Mouse (Mus musculus) liver, embryonic 12.5 days (tissue): ENCODE results near the gene Nav3. TPM values are rescaled to one million over a fixed set of nuclear protein-coding genes. Genes with fewer than 3 reads are reported as not detected.

ENCODE experiments used
- ATAC-seq: fragments of 200-750 bp; cut with Nextera tagmentation; 2 replicates; pipeline ENCODE4 v1.8.0; 2017; ENCODE audit warnings: moderate number of reproducible peaks, mild to moderate bottlenecking, moderate library complexity
- H3K27ac ChIP-seq: fragments of 300-500 bp; sonication (generic); 2 replicates; pipeline ENCODE4 v1.5.1; 2016; ENCODE audit warnings: mild to moderate bottlenecking
- H3K27me3 ChIP-seq: fragments of 300-500 bp; sonication (generic); replicated peaks from 2 replicates; pipeline ENCODE4 v1.6.1; 2016; ENCODE audit warnings: mild to moderate bottlenecking, moderate library complexity
- H3K36me3 ChIP-seq: fragments of 300-500 bp; sonication (generic); 2 replicates; pipeline ENCODE4 v1.6.1; 2016; ENCODE audit warnings: mild to moderate bottlenecking, moderate library complexity
- H3K4me1 ChIP-seq: fragments of 300-500 bp; sonication (generic); 2 replicates; pipeline ENCODE4 v1.6.1; 2016
- H3K4me2 ChIP-seq: fragments of 300-500 bp; sonication (generic); 2 replicates; pipeline ENCODE4 v1.6.1; 2016; ENCODE audit warnings: mild to moderate bottlenecking, moderate library complexity
- H3K4me3 ChIP-seq: fragments of 300-500 bp; sonication (generic); 2 replicates; pipeline ENCODE4 v1.5.1; 2016; ENCODE audit warnings: mild to moderate bottlenecking, moderate library complexity
- H3K9ac ChIP-seq: fragments of 300-500 bp; sonication (generic); 2 replicates; pipeline ENCODE4 v1.6.1; 2016; ENCODE audit warnings: mild to moderate bottlenecking, moderate library complexity
- H3K9me3 ChIP-seq: fragments of 300-500 bp; sonication (generic); replicated peaks from 2 replicates; pipeline ENCODE4 v1.6.1; 2016; ENCODE audit warnings: mild to moderate bottlenecking, moderate library complexity
- WGBS: fragments of 180-500 bp; shearing (Covaris S2); methylation state at CpG from one replicate; pipeline ENCODE4 v1.1.7; 2016; ENCODE audit not compliant: insufficient replicate concordance; 5-methylcytosine and 5-hydroxymethylcytosine counted together
- polyA plus RNA-seq: library from polyadenylated mRNA; unstranded; fragments of >200 nt; fragmentation: Nextera tagmentation; extraction: Ambion mirVana; gene quantifications from 2 replicates; pipeline ENCODE4 v1.2.1, GENCODE M21; 2016

Gene Nav3
- polyA plus RNA-seq, 1 experiment from 2014 or later, result 0.13 TPM

- Histone ChIP-seq H3K9ac (no peak overlapping the region), H3K36me3 (no peaks in the 10 kb centered on the region), H3K4me3 (no peak overlapping the region), H3K4me1 (no peaks in the 10 kb centered on the region), H3K27ac (no peak overlapping the region), H3K9me3 (no peaks in the 10 kb centered on the region), H3K4me2 (no peak overlapping the region), H3K27me3 (no peaks in the 10 kb centered on the region)
- ATAC-seq, result no peak
- 71% methylated on average over 4 of the region's 4 CpGs for WGBS
These were observed 579.9 kb downstream of the Nav3 start for GRCm38 (mm10) chr10:109876107-109876506.

GRCm38 (mm10) chr10:109875312-109875830 lies 580.6 kb downstream of the Nav3 start:
- H3K27me3 ChIP-seq, result no peaks in the 10 kb centered on the region
- no peak overlapping the region for H3K4me2 ChIP-seq
- no peaks in the 10 kb centered on the region for H3K9me3 ChIP-seq
- no peaks in the 10 kb centered on the region for H3K36me3 ChIP-seq
- no peak for ATAC-seq
- H3K4me3 ChIP-seq, result no peak overlapping the region
- no peak overlapping the region for H3K9ac ChIP-seq
- H3K4me1 ChIP-seq, result no peaks in the 10 kb centered on the region
- H3K27ac ChIP-seq, result no peak overlapping the region

- WGBS, result 51% methylated on average over 5 of the region's 5 CpGs
- H3K27ac ChIP-seq, result no peak overlapping the region
- ATAC-seq, result no peak
These were observed 581.2 kb downstream of the Nav3 start for GRCm38 (mm10) chr10:109874652-109875311.

GRCm38 (mm10) chr10:109866063-109866462 lies 589.9 kb downstream of the Nav3 start:
- no peak overlapping the region for H3K9ac ChIP-seq
- H3K4me2 ChIP-seq, result no peak overlapping the region
- ATAC-seq, result no peak
- H3K27ac ChIP-seq, result no peak overlapping the region
- H3K36me3 ChIP-seq, result no peaks in the 10 kb centered on the region
- H3K27me3 ChIP-seq, result no peaks in the 10 kb centered on the region
- H3K4me3 ChIP-seq, result no peak overlapping the region
- H3K9me3 ChIP-seq, result no peaks in the 10 kb centered on the region
- no peaks in the 10 kb centered on the region for H3K4me1 ChIP-seq
- 78% methylated on average over 2 of the region's 2 CpGs for WGBS

More at GRCm38 (mm10) chr10:109874652-109875311, 581.2 kb downstream of the Nav3 start:
- no peaks in the 10 kb centered on the region for H3K27me3 ChIP-seq
- no peaks in the 10 kb centered on the region for H3K9me3 ChIP-seq
- no peaks in the 10 kb centered on the region for H3K36me3 ChIP-seq
- no peak overlapping the region for H3K4me2 ChIP-seq
- H3K9ac ChIP-seq, result no peak overlapping the region
- no peak overlapping the region for H3K4me3 ChIP-seq
- no peaks in the 10 kb centered on the region for H3K4me1 ChIP-seq

- Histone ChIP-seq H3K4me1 (no peaks in the 10 kb centered on the region), H3K9ac (no peak overlapping the region), H3K4me2 (no peak overlapping the region), H3K27me3 (no peaks in the 10 kb centered on the region), H3K36me3 (no peaks in the 10 kb centered on the region), H3K27ac (no peak overlapping the region), H3K9me3 (no peaks in the 10 kb centered on the region), H3K4me3 (no peak overlapping the region)
- 39% methylated on average over 1 of the region's 2 CpGs for WGBS
- ATAC-seq, result no peak
These were observed 590.6 kb downstream of the Nav3 start for GRCm38 (mm10) chr10:109865391-109865790.

- 22% methylated on average over 4 of the region's 4 CpGs for WGBS
These were observed 591.3 kb downstream of the Nav3 start for GRCm38 (mm10) chr10:109864708-109865107.

GRCm38 (mm10) chr10:109861275-109861674 lies 594.7 kb downstream of the Nav3 start:
- no peak overlapping the region for H3K27ac ChIP-seq
- no peak for ATAC-seq
- H3K4me3 ChIP-seq, result no peak overlapping the region
- no peak overlapping the region for H3K4me2 ChIP-seq
- no peaks in the 10 kb centered on the region for H3K27me3 ChIP-seq
- 36% methylated on average over 2 of the region's 2 CpGs for WGBS
- H3K9me3 ChIP-seq, result no peaks in the 10 kb centered on the region
- H3K4me1 ChIP-seq, result no peaks in the 10 kb centered on the region
- no peak overlapping the region for H3K9ac ChIP-seq
- H3K36me3 ChIP-seq, result no peaks in the 10 kb centered on the region

More at GRCm38 (mm10) chr10:109864708-109865107, 591.3 kb downstream of the Nav3 start:
- Histone ChIP-seq H3K9me3 (no peaks in the 10 kb centered on the region), H3K9ac (no peak overlapping the region), H3K4me3 (no peak overlapping the region), H3K4me1 (no peaks in the 10 kb centered on the region), H3K36me3 (no peaks in the 10 kb centered on the region), H3K27me3 (no peaks in the 10 kb centered on the region), H3K27ac (no peak overlapping the region), H3K4me2 (no peak overlapping the region)
- no peak for ATAC-seq

- no peak for ATAC-seq
- H3K27ac ChIP-seq, result no peak overlapping the region
- H3K9ac ChIP-seq, result no peak overlapping the region
- H3K9me3 ChIP-seq, result no peaks in the 10 kb centered on the region
- WGBS, result 73% methylated on average over 2 of the region's 2 CpGs
- H3K4me1 ChIP-seq, result no peaks in the 10 kb centered on the region
- H3K4me2 ChIP-seq, result no peak overlapping the region
- H3K27me3 ChIP-seq, result no peaks in the 10 kb centered on the region
- no peak overlapping the region for H3K4me3 ChIP-seq
- no peaks in the 10 kb centered on the region for H3K36me3 ChIP-seq
These were observed 597.4 kb downstream of the Nav3 start for GRCm38 (mm10) chr10:109858568-109858967.

- WGBS, result 44% methylated on average over 7 of the region's 7 CpGs
- H3K4me1 ChIP-seq, result no peaks in the 10 kb centered on the region
- H3K9ac ChIP-seq, result no peak overlapping the region
- H3K9me3 ChIP-seq, result no peaks in the 10 kb centered on the region
- no peak overlapping the region for H3K4me3 ChIP-seq
- H3K4me2 ChIP-seq, result no peak overlapping the region
- ATAC-seq, result no peak
- H3K27me3 ChIP-seq, result no peaks in the 10 kb centered on the region
- no peaks in the 10 kb centered on the region for H3K36me3 ChIP-seq
- no peak overlapping the region for H3K27ac ChIP-seq
These were observed 603.6 kb downstream of the Nav3 start for GRCm38 (mm10) chr10:109852392-109852791.

- H3K4me2 ChIP-seq, result no peak overlapping the region
- no peaks in the 10 kb centered on the region for H3K36me3 ChIP-seq
- H3K9me3 ChIP-seq, result no peaks in the 10 kb centered on the region
- ATAC-seq, result no peak
- no peaks in the 10 kb centered on the region for H3K4me1 ChIP-seq
- no peak overlapping the region for H3K4me3 ChIP-seq
- H3K9ac ChIP-seq, result no peak overlapping the region
- 72% methylated on average over 4 of the region's 4 CpGs for WGBS
- no peak overlapping the region for H3K27ac ChIP-seq
- no peaks in the 10 kb centered on the region for H3K27me3 ChIP-seq
These were observed 608.4 kb downstream of the Nav3 start for GRCm38 (mm10) chr10:109847631-109848030.

- Histone ChIP-seq H3K27ac (no peak overlapping the region), H3K9ac (no peak overlapping the region), H3K27me3 (no peaks in the 10 kb centered on the region), H3K9me3 (no peaks in the 10 kb centered on the region), H3K36me3 (no peaks in the 10 kb centered on the region), H3K4me3 (no peak overlapping the region), H3K4me1 (no peaks in the 10 kb centered on the region), H3K4me2 (no peak overlapping the region)
- ATAC-seq, result no peak
- 76% methylated on average over 4 of the region's 4 CpGs for WGBS
These were observed 612.3 kb downstream of the Nav3 start for GRCm38 (mm10) chr10:109843661-109844060.

- no peak overlapping the region for H3K4me3 ChIP-seq
- H3K4me2 ChIP-seq, result no peak overlapping the region
- H3K9ac ChIP-seq, result no peak overlapping the region
- H3K27ac ChIP-seq, result no peak overlapping the region
- H3K4me1 ChIP-seq, result no peaks in the 10 kb centered on the region
- no peaks in the 10 kb centered on the region for H3K36me3 ChIP-seq
- no peaks in the 10 kb centered on the region for H3K27me3 ChIP-seq
- 45% methylated on average over 18 of the region's 18 CpGs for WGBS
- no peak for ATAC-seq
- H3K9me3 ChIP-seq, result no peaks in the 10 kb centered on the region
These were observed 623.2 kb downstream of the Nav3 start for GRCm38 (mm10) chr10:109832768-109833291.
